Mouse (Mus musculus) spleen, adult 2 months (tissue): ENCODE data around the gene Ackr1. TPM values are rescaled to one million over a fixed set of nuclear protein-coding genes. Genes with fewer than 3 reads are reported as not detected.

Experiments used
- DNase-seq, 2 experiments: peaks; one replicate each; pipeline versions ENCODE4 v3.0.0 to v3.0.0-alpha.2; 2012 to 2021; ENCODE audit warnings: low spot score in 2 of 2, low read depth in 1 of 2
- H3K27ac ChIP-seq: fragments of 200-500 bp; 2 replicates; pipeline ENCODE4 v1.5.1; 2012; ENCODE audit warnings: low read length, inconsistent platforms; ENCODE audit not compliant: insufficient read depth
- H3K27me3 ChIP-seq: fragments of 200-500 bp; 2 replicates; pipeline ENCODE4 v1.6.1; 2012; ENCODE audit warnings: mild to moderate bottlenecking, moderate library complexity, low read length, inconsistent platforms; ENCODE audit not compliant: control insufficient read depth, insufficient read depth
- H3K36me3 ChIP-seq: fragments of 200-500 bp; 2 replicates; pipeline ENCODE4 v1.6.1; 2012; ENCODE audit warnings: mild to moderate bottlenecking, low read length, inconsistent platforms; ENCODE audit not compliant: control insufficient read depth, insufficient read depth
- H3K4me1 ChIP-seq: fragments of 200-500 bp; 2 replicates; pipeline ENCODE4 v1.6.1; 2011; ENCODE audit warnings: inconsistent platforms; ENCODE audit not compliant: control insufficient read depth, insufficient read depth, insufficient read length
- H3K4me3 ChIP-seq: fragments of 200-500 bp; 2 replicates; pipeline ENCODE4 v1.5.1; 2011; ENCODE audit warnings: mild to moderate bottlenecking, inconsistent platforms; ENCODE audit not compliant: insufficient read depth, insufficient read length; ENCODE audit errors: extremely low read depth
- CTCF ChIP-seq: fragments of 200-500 bp; IDR thresholded peaks from 2 replicates; pipeline ENCODE4 v1.5.1; 2011; ENCODE audit warnings: mild to moderate bottlenecking, inconsistent platforms; ENCODE audit not compliant: insufficient read depth, insufficient read length, insufficient replicate concordance; ENCODE audit errors: extremely low read depth
- POLR2A ChIP-seq: fragments of 200-500 bp; IDR thresholded peaks from 2 replicates; pipeline ENCODE4 v1.6.1; 2011; ENCODE audit warnings: low read depth, low read length, inconsistent platforms
- WGBS: fragments of 180-500 bp; shearing (Covaris S2); methylation state at CpG from one replicate; pipeline ENCODE4 v1.1.7; 2018; 5-methylcytosine and 5-hydroxymethylcytosine counted together
- polyA plus RNA-seq: library from polyadenylated mRNA; depleted of rRNA; stranded (reverse); fragments of >200 nt; gene quantifications from 2 replicates; pipeline ENCODE4 v1.2.3, GENCODE M21; 2012

Gene Ackr1
- polyA plus RNA-seq, 1 experiment: 13.2 TPM

DNA sequence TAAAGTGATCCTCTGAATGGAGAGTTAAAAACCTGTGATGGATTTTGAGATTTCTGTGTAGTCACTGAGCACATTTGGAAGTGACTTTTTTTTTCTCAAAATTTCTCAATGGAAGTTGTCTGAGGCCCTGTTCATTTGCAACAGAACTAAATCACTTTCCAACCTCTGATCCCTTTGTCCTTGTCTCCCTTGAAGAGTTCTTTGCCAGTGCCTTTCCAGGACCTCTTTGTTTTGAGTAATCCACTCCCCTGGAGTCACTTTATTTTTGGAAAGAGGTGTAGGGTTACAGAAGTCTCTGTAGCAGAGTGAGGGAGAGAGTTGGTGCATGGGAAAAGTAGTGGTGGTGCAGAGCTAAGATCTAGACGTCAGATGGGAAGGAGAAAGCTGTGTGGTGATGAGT lies 15.0 kb upstream of the Ackr1 start:
- TF ChIP-seq CTCF: no peak
- TF ChIP-seq POLR2A: no peak

DNA sequence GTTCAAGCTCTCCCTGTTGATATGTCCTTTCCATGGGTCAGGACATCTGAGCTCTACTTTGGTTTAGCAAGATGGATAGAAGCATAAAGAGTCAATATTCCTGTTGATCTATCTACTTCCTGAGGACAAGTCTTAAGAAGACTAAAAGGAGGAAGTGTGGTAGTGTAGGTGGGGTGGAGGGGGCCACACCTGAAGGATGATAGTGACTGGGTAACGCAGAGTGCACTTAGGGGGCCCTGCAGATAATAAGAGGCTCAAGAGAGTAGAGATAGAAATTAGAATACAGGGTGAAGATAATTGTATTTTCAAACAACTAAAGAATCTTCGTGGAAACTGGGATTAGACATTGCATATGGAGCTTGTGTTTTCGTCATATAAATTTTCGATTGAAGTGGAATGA lies 11.6 kb upstream of the Ackr1 start:
- H3K4me3 ChIP-seq: no peak overlapping the region
- H3K36me3 ChIP-seq: no peaks in the 10 kb centered on the region
- no peak for DNase-seq
- no peaks in the 10 kb centered on the region for H3K4me1 ChIP-seq
- H3K27ac ChIP-seq: no peak overlapping the region
- 82% methylated on average over 4 of the region's 4 CpGs for WGBS
- no peaks in the 10 kb centered on the region for H3K27me3 ChIP-seq
- TF ChIP-seq CTCF: no peak
- no peak for TF ChIP-seq POLR2A

More for the DNA sequence above, 15.0 kb upstream of the Ackr1 start:
- DNase-seq: no peak
- H3K36me3 ChIP-seq: no peaks in the 10 kb centered on the region
- WGBS: 45% methylated on average over 1 of the region's 1 CpGs
- H3K27ac ChIP-seq: no peak overlapping the region
- no peak overlapping the region for H3K4me3 ChIP-seq
- H3K4me1 ChIP-seq: no peaks in the 10 kb centered on the region
- no peaks in the 10 kb centered on the region for H3K27me3 ChIP-seq

DNA sequence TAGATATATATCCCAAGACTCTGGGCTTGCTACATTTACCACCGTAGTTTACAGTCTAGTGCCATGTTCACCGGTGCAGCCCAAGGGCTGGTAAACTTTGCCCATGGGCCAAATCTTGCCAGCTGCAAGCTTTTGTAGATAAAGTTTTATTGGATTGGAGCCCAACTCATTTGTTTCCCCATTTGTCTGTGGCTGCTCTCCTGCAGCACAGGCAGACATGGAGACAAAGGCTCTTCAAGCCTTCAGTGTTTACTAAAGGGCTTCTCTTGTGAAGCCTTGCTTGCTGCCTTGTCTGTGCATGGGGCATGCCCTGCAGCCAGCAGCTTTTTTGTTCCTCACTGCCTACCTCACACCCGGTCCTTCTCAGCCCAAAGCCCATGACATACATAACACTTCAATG lies 10.4 kb upstream of the Ackr1 start:
- WGBS: 80% methylated on average over 3 of the region's 3 CpGs
- Histone ChIP-seq H3K4me1 (no peaks in the 10 kb centered on the region), H3K4me3 (no peak overlapping the region), H3K27me3 (no peaks in the 10 kb centered on the region), H3K27ac (no peak overlapping the region), H3K36me3 (no peaks in the 10 kb centered on the region)
- no peak for DNase-seq
- TF ChIP-seq POLR2A: no peak
- TF ChIP-seq CTCF: no peak

DNA sequence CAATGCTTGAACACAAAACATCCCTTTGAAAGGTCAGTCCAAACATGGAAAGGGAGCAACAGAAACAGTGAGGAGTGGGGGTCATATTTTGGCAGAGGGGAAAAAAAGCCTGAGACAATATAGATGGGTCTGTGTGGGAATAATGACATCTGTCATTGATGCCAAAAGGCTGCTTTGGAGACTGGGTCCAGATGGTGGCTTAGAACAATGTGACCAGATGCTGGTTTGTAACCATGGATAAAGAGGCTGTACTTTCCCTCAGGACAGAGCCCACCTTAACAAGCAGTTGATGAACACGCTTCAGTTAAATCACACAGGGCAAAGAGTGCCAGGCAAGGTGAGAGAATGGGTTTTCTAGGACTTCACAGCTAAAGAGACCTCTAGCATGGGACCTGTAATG lies 8.9 kb upstream of the Ackr1 start:
- WGBS: 91% methylated on average over 1 of the region's 1 CpGs
- no peaks in the 10 kb centered on the region for H3K4me1 ChIP-seq
- no peak overlapping the region for H3K27ac ChIP-seq
- TF ChIP-seq CTCF: no peak
- TF ChIP-seq POLR2A: no peak
- no peaks in the 10 kb centered on the region for H3K36me3 ChIP-seq
- no peaks in the 10 kb centered on the region for H3K27me3 ChIP-seq
- DNase-seq: no peak
- H3K4me3 ChIP-seq: no peak overlapping the region

DNA sequence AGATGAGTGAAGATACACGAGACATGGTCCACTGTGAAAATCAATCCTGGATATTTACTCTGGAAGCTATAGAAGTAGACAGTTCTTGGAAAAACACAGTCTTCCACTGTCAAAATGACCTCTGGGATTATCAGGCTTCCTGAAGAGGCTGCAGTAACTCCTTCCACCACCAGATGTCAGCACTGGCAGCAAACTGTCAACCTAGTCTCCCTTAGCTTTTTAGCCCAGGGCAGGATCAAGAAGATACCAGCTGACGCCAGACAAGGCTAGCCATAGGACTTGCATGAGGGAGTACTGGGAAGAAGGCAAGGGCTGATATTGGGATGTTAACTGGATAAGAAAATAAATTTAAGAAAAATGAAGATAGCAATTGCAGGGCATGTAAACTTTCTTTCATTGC lies 6.0 kb upstream of the Ackr1 start:
- Histone ChIP-seq H3K36me3 (no peaks in the 10 kb centered on the region), H3K27me3 (no peaks in the 10 kb centered on the region), H3K4me3 (no peak overlapping the region), H3K27ac (no peak overlapping the region), H3K4me1 (no peaks in the 10 kb centered on the region)
- DNase-seq: peak; percentile 14 to 25
- 14% methylated on average over 2 of the region's 2 CpGs for WGBS
- TF ChIP-seq POLR2A: no peak
- peak; percentile 78; the same call in 1 of the 2 replicates for TF ChIP-seq CTCF

DNA sequence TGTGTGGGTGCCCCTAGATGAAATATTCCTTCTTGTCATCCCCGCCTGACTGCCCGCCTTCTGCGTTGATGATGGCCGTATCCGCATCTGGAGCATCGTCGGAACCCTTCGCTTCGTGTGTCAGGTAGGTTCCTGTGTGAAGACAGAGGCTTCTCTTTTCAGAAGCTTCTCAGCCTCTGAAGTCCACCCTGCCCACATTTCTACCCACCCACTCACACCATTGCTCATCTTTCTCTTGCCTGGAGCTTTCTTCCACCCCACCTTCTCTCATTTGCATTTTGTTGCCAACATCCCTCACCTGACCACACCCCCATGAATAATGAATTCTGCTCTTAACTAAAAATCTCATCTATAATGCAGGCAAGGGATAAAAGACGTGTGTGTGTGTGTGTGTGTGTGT lies 3.5 kb upstream of the Ackr1 start:
- no peak for DNase-seq
- TF ChIP-seq POLR2A: no peak
- no peak for TF ChIP-seq CTCF
- no peak overlapping the region for H3K4me3 ChIP-seq
- H3K36me3 ChIP-seq: no peaks in the 10 kb centered on the region
- no peaks in the 10 kb centered on the region for H3K4me1 ChIP-seq
- H3K27ac ChIP-seq: no peak overlapping the region
- no peaks in the 10 kb centered on the region for H3K27me3 ChIP-seq
- WGBS: 93% methylated on average over 10 of the region's 10 CpGs

DNA sequence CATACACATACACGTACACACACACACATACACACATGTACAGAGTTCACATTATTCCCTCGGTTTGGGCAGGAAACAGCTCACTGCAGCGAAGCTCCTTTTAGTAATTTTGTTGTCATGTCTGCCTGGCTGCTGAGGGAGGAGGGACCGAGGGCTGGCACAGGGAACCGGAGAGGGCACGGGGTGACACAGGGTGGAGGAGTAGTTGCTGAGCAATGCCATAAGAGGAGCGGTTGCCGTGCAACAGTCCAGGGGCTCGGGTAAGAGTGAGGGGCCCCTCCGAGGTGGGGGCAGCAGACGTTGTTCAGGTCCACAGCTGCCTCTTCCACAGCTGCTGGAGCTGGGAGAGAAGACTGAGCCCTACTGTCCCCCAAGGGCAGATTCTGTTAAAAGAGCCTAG lies 2.4 kb upstream of the Ackr1 start:
- no peaks in the 10 kb centered on the region for H3K36me3 ChIP-seq
- H3K27ac ChIP-seq: no peak overlapping the region
- 75% methylated on average over 11 of the region's 11 CpGs for WGBS
- no peaks in the 10 kb centered on the region for H3K4me1 ChIP-seq
- no peak overlapping the region for H3K4me3 ChIP-seq
- TF ChIP-seq CTCF (no peak), POLR2A (no peak)
- no peak for DNase-seq
- H3K27me3 ChIP-seq: no peaks in the 10 kb centered on the region
